Mouse (Mus musculus): ENCODE results near the gene Tssc4.

The Tssc4 gene

DNA sequence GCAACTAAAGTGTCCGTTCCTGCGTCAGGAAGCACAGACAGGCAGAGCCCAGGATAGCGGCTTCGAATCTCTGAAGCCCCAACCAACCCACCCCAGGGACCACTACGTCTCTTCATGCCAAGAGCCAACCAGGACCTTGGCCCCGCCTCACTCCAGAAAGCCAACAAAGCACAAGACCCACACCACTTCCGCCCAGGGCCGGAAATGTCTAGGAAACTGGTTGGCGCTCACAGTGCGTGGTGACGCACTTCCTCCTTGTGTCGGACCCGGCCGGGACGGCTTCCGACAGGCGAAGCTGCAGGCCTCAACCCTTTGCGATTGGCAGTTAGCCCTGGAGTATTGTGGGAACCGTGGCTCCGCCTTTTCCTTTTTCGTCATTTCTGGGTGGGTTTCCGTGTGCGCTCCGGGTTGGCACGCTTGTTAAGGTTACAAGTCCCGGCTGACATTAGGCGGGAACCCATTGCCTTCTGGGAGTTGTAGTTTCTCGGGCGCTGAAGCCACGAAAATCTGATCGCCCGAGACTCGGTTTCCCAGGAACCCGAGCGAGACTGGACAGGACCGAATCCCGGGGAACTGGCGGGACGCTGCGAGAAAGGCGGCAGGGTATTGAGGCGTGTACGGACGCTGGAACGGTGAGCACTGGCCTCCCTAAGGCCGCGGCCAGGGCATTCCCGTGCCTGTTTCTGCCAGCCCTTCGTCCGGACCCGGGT lies at the start of gene Tssc4:
Gene Tssc4, plus strand, starts transcription at position 368 of the 710 bp plus-strand sequence.
- peak; percentile 99 for DNase-seq

DNA sequence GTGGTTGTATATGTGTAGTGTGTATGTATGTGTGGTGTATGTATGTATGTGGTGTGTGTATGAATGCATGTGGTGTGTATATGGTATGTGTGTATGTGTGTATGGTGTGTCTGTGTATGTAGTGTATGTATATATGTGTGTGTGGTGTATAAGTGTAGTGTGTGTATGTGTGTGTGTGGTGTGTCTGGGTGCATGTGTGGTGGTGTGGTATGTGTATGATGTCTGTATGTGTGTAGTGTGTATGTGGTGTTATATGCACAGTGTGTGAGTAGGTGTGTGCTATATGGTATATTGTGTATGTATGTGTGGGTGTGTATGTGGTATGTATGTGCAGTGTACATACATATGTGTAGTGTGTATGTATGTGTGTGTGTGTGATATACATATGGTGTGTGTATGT lies 49.0 kb upstream of the Tssc4 start:
- no peak for DNase-seq

DNA sequence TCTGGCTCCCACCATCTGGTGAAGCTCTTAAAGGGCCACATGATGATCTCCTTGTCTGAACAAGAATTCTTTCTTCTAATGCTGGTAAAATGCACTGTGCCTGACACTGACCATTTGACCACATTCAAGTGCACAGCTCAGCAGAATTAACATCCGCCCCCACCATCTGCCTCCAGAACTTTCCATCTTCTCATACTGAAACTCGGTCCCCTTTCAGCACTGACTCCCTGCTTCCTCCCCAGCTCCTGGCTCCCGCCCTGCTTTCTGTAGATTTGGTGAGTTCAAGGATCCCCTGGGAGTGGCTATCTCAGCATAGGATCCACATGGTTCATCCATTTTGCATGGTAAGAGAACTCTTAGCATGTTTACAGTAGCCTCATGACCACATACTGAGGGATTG lies 48.3 kb upstream of the Tssc4 start:
- DNase-seq = no peak

- DNase-seq = no peak
Measured at GRCm38 (mm10) chr7:143021356-143022164, 47.5 kb upstream of the Tssc4 start.

GRCm38 (mm10) chr7:143023499-143023898 lies 45.5 kb upstream of the Tssc4 start:
- no peak for DNase-seq

GRCm38 (mm10) chr7:143024293-143024692 lies 44.8 kb upstream of the Tssc4 start:
- no peak for DNase-seq

DNA sequence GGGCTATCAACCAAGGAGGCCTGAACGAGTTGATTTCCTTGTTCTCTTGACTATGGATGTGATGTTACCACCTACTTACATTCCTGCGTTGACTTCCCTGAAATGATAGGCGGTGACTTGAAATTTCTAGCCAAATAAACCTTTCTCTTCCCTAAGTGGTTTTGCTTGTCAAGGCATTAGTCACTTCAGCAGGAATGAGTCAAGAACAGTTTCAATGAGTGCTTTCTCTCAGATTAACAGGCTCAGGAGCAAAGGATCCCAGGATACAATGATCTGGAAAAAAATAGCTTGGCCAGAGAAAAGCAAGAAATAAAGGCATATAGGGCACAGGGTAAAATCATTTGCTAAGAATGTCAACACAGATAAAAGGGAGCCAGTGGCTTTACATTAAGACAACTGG lies 43.6 kb upstream of the Tssc4 start:
- no peak for DNase-seq

DNA sequence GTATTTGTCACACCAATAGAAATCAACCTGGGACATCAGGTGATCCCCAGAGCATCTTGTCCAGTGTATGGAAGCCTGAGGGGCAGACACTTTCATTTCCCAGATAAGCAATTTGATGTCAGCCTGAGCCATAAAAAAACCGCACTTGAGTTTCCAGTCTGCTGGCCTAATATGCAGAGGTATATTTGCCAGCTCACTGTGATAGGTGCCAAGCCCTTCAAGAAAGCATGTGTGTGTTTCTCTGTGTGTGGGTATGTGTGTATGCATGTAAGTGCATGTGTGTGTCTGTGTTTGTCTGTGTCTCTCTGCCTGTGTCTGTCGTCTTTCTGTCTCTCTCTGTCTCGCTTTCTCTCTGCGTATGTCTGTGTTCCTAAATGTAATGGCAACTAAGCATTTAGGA lies 41.9 kb upstream of the Tssc4 start:
- no peak for DNase-seq

DNA sequence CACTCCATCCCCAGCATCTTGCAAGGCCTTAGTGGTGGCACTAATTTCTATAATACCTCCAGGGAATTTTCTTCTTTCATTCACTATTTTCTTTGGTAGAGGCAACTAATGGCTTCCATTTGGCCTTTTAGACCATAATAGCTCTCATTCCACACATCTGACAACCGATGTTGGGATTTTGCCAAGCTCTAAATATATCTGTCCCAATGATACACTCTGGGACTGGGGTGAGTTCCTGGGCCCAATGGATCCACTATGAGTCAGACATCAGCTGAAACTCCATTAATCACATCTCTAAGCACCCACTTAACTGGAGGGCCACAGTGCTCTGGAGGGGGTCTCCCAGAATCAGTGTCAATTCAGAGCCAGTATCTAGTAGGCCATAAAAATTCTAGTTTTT lies 37.2 kb upstream of the Tssc4 start:
- no peak for DNase-seq

- DNase-seq = no peak
Measured at GRCm38 (mm10) chr7:143033581-143033980, 35.5 kb upstream of the Tssc4 start.

DNA sequence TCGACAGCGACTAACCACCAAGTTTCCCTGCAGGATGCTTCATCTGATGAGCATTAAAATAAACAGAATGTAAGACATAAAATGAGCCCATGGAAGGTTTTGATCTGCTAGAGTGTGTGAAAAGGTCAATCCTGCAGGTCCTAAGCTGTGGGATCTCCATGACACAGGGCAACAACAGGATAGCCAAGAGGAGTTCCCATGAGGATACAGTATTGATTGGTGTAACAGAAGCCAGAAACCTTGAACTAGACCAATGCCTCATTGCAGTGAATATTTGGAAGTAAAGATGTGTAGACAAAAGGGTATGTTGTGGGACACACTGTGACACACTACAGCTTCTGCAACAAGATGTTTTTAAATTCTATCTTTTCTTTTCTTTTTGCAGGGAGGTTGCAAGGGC lies 34.9 kb upstream of the Tssc4 start:
- no peak for DNase-seq

DNA sequence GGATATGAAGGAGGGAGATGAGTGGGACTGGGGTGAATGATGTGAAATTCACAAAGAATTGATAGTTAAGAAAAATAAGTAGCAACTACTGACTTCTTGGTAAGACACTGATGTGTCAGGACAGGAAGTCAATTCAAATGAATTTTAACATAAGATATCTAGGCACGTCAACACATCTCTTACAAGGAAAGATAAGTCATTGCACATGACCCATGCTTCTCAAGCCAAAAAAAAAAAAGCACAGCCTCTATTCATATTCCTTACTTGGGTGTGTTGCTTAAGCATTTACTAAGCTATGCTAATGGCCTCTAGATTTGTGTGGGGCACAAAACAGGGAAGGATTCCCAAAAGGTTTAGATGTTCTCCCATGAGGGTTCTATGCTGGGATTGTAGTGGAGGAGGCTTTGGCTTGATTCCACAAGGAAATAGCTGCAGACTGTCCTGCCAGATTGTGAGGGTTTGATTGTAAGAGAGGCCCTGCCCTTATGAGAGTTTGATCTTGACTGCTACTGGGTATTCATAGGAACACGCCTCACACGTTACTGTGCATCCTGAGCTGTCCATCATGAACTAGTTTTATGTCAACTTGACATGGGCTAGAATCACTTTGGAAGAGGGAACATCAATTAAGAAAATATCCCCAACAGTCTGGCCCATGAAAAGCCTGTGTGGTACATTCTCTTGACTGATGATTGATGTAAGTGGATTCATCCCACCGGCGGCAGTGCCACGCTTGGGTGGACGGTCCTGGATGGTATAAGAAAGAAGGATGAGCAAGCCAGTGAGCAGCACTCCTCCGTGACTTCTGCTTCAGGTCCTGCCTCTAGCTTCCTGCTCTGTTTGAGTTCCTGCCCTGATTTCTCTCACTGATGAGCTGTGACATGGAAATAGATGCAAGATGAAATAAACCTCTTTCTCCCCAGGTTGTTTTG lies 34.3 kb upstream of the Tssc4 start:
- DNase-seq = no peak

DNA sequence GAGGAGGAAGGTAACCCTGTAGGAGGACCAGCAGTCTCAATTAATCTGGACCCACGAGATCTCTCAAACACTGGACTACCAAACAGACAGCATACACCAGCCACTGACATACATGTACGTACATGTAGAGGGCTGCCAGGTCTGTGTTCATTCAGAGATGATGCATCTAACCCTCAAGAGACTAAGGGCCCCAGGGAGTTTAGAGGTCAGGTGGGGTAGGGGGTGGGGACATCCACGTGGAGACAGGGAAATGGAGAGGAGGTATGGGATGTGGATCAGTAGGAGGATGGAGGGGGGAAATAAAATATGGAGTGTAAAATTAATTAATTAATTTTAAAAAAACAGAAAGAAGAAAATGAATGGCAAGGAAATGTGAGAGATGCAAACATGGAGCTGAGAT lies 32.3 kb upstream of the Tssc4 start:
- DNase-seq = no peak

GRCm38 (mm10) chr7:143037306-143037705 lies 31.7 kb upstream of the Tssc4 start:
- DNase-seq = no peak

DNA sequence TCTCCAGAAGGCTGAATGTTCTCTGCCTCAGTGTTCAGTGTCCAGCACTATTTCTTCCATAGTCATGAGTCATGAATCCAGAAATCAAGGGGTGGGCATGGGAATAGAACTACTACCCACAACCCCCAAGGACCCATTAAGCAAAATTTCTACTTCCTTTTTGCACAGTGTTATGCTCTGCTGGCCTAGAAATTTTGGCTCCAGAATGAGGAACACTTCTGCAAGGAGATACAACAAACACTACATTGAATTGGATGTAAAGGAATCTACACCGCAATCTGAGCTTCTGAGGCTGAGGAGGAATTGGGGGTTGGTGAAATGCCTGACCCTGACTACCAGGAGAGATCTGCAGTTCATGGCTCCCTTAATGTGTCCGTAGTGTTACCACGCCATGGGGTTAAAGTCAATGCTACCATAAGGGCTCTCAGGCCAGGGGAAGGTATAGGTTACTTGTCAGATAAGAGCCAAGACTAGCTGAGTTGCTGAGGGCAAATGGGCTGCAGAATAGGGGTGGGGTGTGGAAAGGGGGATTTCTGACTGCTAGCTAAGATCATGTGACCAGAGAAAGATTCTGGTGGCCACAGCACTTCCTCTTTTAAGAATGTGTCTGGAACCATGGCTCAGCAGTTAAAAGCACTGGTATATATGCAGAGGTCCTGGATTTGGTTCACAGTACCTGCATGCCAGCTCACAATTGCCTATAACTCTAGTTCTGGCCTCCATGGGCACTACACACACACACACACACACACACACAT lies 30.7 kb upstream of the Tssc4 start:
- DNase-seq = no peak

DNA sequence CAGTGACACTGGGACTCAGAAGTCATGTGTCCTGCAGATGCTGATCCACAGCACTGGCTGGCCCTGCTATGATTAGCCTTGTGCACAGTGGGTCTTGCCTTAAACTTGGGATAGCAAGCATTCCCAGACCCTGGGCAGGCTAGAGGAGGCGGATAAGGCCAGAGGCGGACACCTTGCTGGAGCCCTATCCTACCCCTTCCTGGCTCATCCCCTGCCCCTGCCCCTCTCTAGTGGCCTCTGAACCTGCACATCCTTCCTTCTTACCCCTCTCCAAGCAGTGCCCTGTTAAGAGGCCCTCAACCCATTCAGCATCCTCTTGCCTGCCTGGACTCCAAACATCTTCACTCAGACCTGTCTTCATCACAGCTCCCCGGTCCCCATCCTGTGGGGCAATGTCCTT lies 28.5 kb upstream of the Tssc4 start:
- no peak for DNase-seq

DNA sequence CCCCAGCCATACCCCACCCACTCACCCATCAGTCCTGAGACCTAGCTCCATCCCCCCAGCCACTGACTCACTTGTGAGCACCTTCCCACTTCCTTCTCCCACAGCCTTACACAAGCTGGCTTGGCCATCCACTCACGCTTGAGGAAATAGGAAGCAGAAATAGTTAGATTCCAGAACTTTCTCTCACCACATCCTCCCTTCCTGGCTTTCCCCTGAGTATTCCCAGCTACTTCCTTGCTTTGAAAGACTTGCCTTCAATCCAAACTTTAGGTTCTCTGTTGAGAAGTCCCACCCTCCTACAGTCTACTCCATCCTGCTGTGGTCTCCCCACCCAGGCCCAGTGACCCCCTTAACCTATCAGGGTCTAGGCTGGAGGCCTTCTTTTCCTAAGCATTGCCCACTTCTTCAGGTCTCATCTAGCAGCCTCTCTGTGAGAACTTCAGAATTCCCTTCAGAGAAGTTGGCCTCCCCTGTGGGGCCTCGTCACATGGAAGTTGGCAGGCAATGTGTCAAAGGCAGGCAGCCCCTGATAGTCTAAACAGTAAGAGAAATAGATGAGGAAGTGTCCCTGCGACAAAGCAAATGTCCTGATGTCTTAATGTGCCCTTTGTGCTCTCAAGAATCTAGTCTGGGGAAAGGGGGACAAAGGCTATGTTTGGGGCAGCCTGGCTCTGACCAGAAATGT lies 27.8 kb upstream of the Tssc4 start:
- peak; percentile 41 for DNase-seq

DNA sequence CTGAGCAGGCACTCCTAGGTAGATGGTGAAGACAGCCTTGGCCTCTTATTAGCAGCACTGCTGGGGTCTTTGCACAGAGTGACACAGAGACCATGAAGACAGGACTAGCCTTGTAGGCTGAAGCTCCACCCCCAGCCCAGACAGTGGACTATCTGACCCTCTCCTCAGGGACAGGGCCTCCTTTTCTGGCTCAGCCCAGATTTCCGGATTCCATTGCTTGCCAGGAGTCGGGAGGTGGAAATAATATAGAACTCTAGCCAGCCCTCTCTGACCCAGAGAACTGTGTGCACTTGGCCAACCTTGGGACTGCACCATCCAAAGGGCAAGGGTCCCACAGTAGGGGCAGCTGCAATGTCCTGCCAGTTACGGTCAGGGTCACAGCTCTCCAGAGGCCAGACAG lies 27.0 kb upstream of the Tssc4 start:
- peak; percentile 88 for DNase-seq

GRCm38 (mm10) chr7:143042897-143043300 lies 26.1 kb upstream of the Tssc4 start:
- DNase-seq = peak; percentile 37

GRCm38 (mm10) chr7:143044049-143044825 lies 24.8 kb upstream of the Tssc4 start:
- no peak for DNase-seq

- no peak for DNase-seq
Measured at GRCm38 (mm10) chr7:143044826-143045206, 24.2 kb upstream of the Tssc4 start.

Measured in kidney, adult 9 months (tissue).